Mouse (Mus musculus): ENCODE data around the gene Olfr1232. TPM values are rescaled to one million over a fixed set of nuclear protein-coding genes. Genes with fewer than 3 reads are reported as not detected.

Olfr1232 gene
- not detected in 2 replicates for polyA plus RNA-seq (2012; ENCODE audit: insufficient read depth, insufficient read length, missing spikeins)

DNA sequence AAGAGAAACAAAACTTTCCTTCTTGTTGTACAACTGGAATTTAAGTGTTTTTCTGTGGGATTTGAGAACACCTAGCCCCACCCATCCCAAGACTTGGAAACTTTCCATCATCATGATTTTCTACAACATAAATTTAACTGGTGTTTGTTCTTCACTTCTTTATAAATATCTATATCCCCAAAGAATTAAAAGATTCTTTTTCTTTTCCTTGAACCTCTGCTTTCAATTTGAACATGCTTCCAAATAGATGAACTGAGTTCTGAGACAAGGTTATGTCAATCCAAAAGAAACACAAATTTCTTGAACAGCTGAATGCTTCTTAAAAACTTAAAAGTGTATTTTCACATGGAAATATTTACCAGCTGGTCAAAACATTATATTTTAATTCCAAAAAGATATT, at the start of gene Olfr1232:
TSS of gene Olfr1232 (minus strand) at position 101 of the 400 bp plus-strand sequence.
- Histone ChIP-seq H3K4me3 (ENCODE audit: insufficient read depth, low read depth, low read length) (no peak within 1 kb of the TSS), H3K4me1 (ENCODE audit: control insufficient read depth, insufficient read depth, insufficient read length, low read length) (no peaks in the 10 kb centered on the region), H3K27ac (replicated peaks; ENCODE audit: low read depth, low read length) (no peak within 1 kb of the TSS)

DNA sequence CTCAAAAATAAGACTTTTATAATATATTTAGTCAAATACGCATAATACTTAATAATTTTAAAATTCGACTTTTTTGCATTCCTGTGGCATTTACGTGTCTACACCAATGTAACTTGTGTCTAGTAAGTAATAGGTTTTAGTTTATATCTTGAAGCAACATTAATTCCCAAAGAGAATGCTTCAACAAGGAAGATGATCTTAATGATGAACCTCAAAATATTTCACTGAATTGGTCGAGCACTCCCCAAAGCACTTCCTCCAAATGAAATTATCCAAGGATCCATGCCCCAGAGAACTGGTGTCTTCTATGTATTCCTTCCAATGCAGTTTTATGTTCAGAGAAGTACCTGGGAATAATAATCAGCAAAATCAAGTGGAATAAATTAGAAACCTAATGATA, 35.3 kb upstream of the Olfr1232 start, which contains the start of gene Olfr1234:
TSS of gene Olfr1234 (minus strand) at position 101 of the 400 bp plus-strand sequence.
- Histone ChIP-seq H3K27ac (replicated peaks; ENCODE audit: low read depth, low read length) (no peak within 1 kb of the TSS), H3K4me1 (ENCODE audit: control insufficient read depth, insufficient read depth, insufficient read length, low read length) (no peaks in the 10 kb centered on the region), H3K4me3 (ENCODE audit: insufficient read depth, low read depth, low read length) (no peak within 1 kb of the TSS)

DNA sequence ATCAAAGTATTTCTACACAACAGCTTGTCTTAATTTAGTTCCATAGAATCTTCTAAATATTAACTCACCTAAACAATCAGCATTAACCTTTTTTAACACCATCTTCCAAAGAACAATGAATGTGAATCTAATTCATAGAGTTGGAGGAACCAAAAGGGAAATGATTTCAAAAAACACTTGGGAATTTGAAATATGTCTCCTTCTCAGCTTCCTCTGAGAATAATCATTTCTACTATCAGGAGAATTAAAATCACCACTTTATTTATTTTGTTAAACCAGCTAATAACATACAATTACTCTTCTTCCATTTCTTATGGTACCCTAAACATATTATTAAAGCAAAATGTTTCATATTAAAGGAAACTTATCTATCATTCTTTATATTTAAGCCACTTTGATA, 12.8 kb upstream of the Olfr1232 start, which contains the start of gene Olfr1233:
TSS of gene Olfr1233 (minus strand) at position 101 of the 400 bp plus-strand sequence.
- H3K4me3 ChIP-seq (ENCODE audit: insufficient read depth, low read depth, low read length), result no peak within 1 kb of the TSS
- H3K4me1 ChIP-seq (ENCODE audit: control insufficient read depth, insufficient read depth, insufficient read length, low read length), result no peaks in the 10 kb centered on the region
- H3K27ac ChIP-seq (replicated peaks; ENCODE audit: low read depth, low read length), result no peak within 1 kb of the TSS

DNA sequence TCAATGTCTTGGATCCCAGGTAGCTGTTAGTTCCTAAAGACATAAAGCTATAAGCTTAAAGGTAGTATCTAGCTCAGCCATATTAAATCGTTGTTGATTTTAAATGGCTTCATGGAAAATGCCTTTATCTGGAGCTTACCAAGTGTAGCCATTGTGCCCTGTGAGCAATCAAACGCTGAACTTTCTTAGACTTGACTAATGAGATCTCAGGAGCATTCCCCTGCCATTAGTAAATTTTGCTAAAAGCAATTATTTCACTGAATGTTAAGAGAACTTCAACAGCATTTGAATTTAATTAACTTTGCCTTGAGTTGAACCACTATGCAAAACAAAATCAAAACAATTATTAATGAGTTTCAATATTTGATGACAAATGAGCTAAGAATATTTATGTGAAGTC, 22.5 kb downstream of the Olfr1232 start, which contains the start of gene Olfr1231:
TSS of gene Olfr1231 (minus strand) at position 101 of the 400 bp plus-strand sequence.
- H3K27ac ChIP-seq (replicated peaks; ENCODE audit: low read depth, low read length), result no peak within 1 kb of the TSS
- H3K4me3 ChIP-seq (ENCODE audit: insufficient read depth, low read depth, low read length), result no peak within 1 kb of the TSS
- H3K4me1 ChIP-seq (ENCODE audit: control insufficient read depth, insufficient read depth, insufficient read length, low read length), result no peaks in the 10 kb centered on the region

DNA sequence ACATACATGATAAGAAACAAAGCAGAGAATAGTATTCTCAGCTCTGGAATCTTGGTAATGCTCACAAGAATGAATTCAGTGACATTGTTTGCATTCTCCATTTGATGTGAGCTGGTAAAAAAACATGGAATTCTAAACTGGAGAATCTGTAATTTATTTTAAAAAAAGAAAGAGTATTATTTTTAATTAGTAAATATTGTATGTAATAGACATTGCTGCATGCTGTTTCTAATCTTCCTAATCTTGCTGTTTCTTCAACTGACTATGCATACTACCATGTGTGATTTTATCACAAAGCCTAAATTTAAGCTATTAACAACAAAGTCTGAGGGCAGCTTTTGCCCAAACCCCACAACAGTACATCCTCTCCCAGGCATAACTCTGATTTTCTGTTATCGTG, 32.3 kb downstream of the Olfr1232 start, which contains the start of gene Olfr1230:
TSS of gene Olfr1230 (minus strand) at position 101 of the 400 bp plus-strand sequence.
- no peak within 1 kb of the TSS for H3K27ac ChIP-seq (replicated peaks; ENCODE audit: low read depth, low read length)
- H3K4me1 ChIP-seq (ENCODE audit: control insufficient read depth, insufficient read depth, insufficient read length, low read length), result no peaks in the 10 kb centered on the region
- H3K4me3 ChIP-seq (ENCODE audit: insufficient read depth, low read depth, low read length), result no peak within 1 kb of the TSS

DNA sequence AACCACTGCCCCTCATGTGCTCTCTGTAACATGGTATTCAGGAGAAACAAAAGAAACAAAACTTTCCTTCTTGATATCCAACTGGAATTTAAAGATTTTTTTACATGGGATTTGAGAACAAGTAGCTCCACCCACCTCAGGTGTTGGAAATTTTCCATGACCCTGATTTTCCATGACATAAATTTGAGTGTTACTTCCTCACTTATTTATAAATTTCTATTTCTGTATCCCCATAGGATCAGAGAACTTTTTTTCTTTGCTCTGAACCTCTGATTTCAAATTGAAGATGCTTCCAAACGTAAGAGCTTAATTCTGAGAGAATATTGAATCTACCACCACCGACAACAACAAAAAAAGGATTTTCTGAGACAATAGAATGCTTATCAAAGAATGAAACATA, 41.6 kb downstream of the Olfr1232 start, which contains the start of gene Olfr1229:
TSS of gene Olfr1229 (minus strand) at position 101 of the 400 bp plus-strand sequence.
- Histone ChIP-seq H3K4me1 (ENCODE audit: control insufficient read depth, insufficient read depth, insufficient read length, low read length) (no peaks in the 10 kb centered on the region), H3K27ac (replicated peaks; ENCODE audit: low read depth, low read length) (no peak within 1 kb of the TSS), H3K4me3 (ENCODE audit: insufficient read depth, low read depth, low read length) (no peak within 1 kb of the TSS)

Other genes with a start within 250 kb of the Olfr1232 start
- gene Olfr1219, start 246.2 kb downstream of the Olfr1232 start, polyA plus RNA-seq (2012; ENCODE audit: insufficient read depth, insufficient read length, missing spikeins), result not detected in 2 replicates
- gene Olfr1220, start 222.8 kb downstream of the Olfr1232 start, polyA plus RNA-seq (2012; ENCODE audit: insufficient read depth, insufficient read length, missing spikeins), result not detected in 2 replicates
- not detected in 2 replicates for gene Olfr1221, start 212.4 kb downstream of the Olfr1232 start, polyA plus RNA-seq (2012; ENCODE audit: insufficient read depth, insufficient read length, missing spikeins)
- gene Olfr1222, start 196.6 kb downstream of the Olfr1232 start, polyA plus RNA-seq (2012; ENCODE audit: insufficient read depth, insufficient read length, missing spikeins), result not detected in 2 replicates
- not detected in 2 replicates for gene Olfr1223, start 178.1 kb downstream of the Olfr1232 start, polyA plus RNA-seq (2012; ENCODE audit: insufficient read depth, insufficient read length, missing spikeins)
- not detected in 2 replicates for gene Olfr1224-ps1, start 165.6 kb downstream of the Olfr1232 start, polyA plus RNA-seq (2012; ENCODE audit: insufficient read depth, insufficient read length, missing spikeins)
- gene Olfr1225, start 155.0 kb downstream of the Olfr1232 start, polyA plus RNA-seq (2012; ENCODE audit: insufficient read depth, insufficient read length, missing spikeins), result not detected in 2 replicates
- gene Olfr1226, start 129.6 kb downstream of the Olfr1232 start, polyA plus RNA-seq (2012; ENCODE audit: insufficient read depth, insufficient read length, missing spikeins), result not detected in 2 replicates
- not detected in 2 replicates for gene Olfr1228, start 75.6 kb downstream of the Olfr1232 start, polyA plus RNA-seq (2012; ENCODE audit: insufficient read depth, insufficient read length, missing spikeins)
- not detected in 2 replicates for gene Olfr1229, start 41.7 kb downstream of the Olfr1232 start, polyA plus RNA-seq (2012; ENCODE audit: insufficient read depth, insufficient read length, missing spikeins)
- not detected in 2 replicates for gene Olfr1230, start 32.4 kb downstream of the Olfr1232 start, polyA plus RNA-seq (2012; ENCODE audit: insufficient read depth, insufficient read length, missing spikeins)
- gene Olfr1231, start 22.6 kb downstream of the Olfr1232 start, polyA plus RNA-seq (2012; ENCODE audit: insufficient read depth, insufficient read length, missing spikeins), result not detected in 2 replicates
- gene Olfr1233, start 12.7 kb upstream of the Olfr1232 start, polyA plus RNA-seq (2012; ENCODE audit: insufficient read depth, insufficient read length, missing spikeins), result not detected in 2 replicates
- gene Olfr1234, start 35.2 kb upstream of the Olfr1232 start, polyA plus RNA-seq (2012; ENCODE audit: insufficient read depth, insufficient read length, missing spikeins), result not detected in 2 replicates
- not detected in 2 replicates for gene Olfr1238, start 80.0 kb upstream of the Olfr1232 start, polyA plus RNA-seq (2012; ENCODE audit: insufficient read depth, insufficient read length, missing spikeins)
- gene Olfr1239, start 90.7 kb upstream of the Olfr1232 start, polyA plus RNA-seq (2012; ENCODE audit: insufficient read depth, insufficient read length, missing spikeins), result not detected in 2 replicates
- not detected in 2 replicates for gene Olfr1240, start 113.3 kb upstream of the Olfr1232 start, polyA plus RNA-seq (2012; ENCODE audit: insufficient read depth, insufficient read length, missing spikeins)
- not detected in 2 replicates for gene Olfr1241, start 157.5 kb upstream of the Olfr1232 start, polyA plus RNA-seq (2012; ENCODE audit: insufficient read depth, insufficient read length, missing spikeins)
- not detected in 2 replicates for gene Olfr1242, start 168.7 kb upstream of the Olfr1232 start, polyA plus RNA-seq (2012; ENCODE audit: insufficient read depth, insufficient read length, missing spikeins)
- gene Olfr1243, start 201.8 kb upstream of the Olfr1232 start, polyA plus RNA-seq (2012; ENCODE audit: insufficient read depth, insufficient read length, missing spikeins), result not detected in 2 replicates
- not detected in 2 replicates for gene Olfr1245, start 248.8 kb upstream of the Olfr1232 start, polyA plus RNA-seq (2012; ENCODE audit: insufficient read depth, insufficient read length, missing spikeins)

Measured in brown adipose tissue, adult 24 weeks (tissue).